Mouse (Mus musculus) hindbrain, postnatal 0 days (tissue): Measurements from ENCODE around the gene Ntng2. TPM values are rescaled to one million over a fixed set of nuclear protein-coding genes. Genes with fewer than 3 reads are reported as not detected.
A peak's percentile ranks its signal among the peaks of the same experiment; 100 is the strongest.

ENCODE experiments used
- ATAC-seq: fragments of 200-750 bp; cut with Nextera tagmentation; 2 replicates; pipeline ENCODE4 v1.8.0; 2017; ENCODE audit warnings: mild to moderate bottlenecking, moderate TSS enrichment, moderate library complexity
- DNase-seq: peaks from one replicate; pipeline ENCODE4 v3.0.0-alpha.2; 2015; ENCODE audit warnings: low spot score
- H3K27ac ChIP-seq: fragments of 300-500 bp; sonication (generic); 2 replicates; pipeline ENCODE4 v1.5.1; 2014; ENCODE audit warnings: mild to moderate bottlenecking
- H3K27me3 ChIP-seq: fragments of 300-500 bp; sonication (generic); 2 replicates; pipeline ENCODE4 v1.6.1; 2014; ENCODE audit warnings: low read length, mixed read lengths; ENCODE audit not compliant: insufficient read depth
- H3K36me3 ChIP-seq: fragments of 300-500 bp; sonication (generic); 2 replicates; pipeline ENCODE4 v1.6.1; 2014; ENCODE audit warnings: low read length, mixed read lengths; ENCODE audit not compliant: insufficient read depth
- H3K4me1 ChIP-seq: fragments of 300-500 bp; sonication (generic); 2 replicates; pipeline ENCODE4 v1.6.1; 2014; ENCODE audit warnings: antibody characterized with exemption, low read length, mixed read lengths; ENCODE audit not compliant: insufficient read depth
- H3K4me2 ChIP-seq: fragments of 300-500 bp; sonication (generic); 2 replicates; pipeline ENCODE4 v1.6.1; 2014; ENCODE audit warnings: low read depth, mild to moderate bottlenecking, low read length, moderate library complexity, mixed read lengths
- H3K4me3 ChIP-seq: fragments of 300-500 bp; sonication (generic); 2 replicates; pipeline ENCODE4 v1.5.1; 2014; ENCODE audit warnings: low read length
- H3K9ac ChIP-seq: fragments of 300-500 bp; sonication (generic); replicated peaks from 2 replicates; pipeline ENCODE4 v1.6.1; 2014; ENCODE audit warnings: mild to moderate bottlenecking, low read length, moderate library complexity, mixed read lengths
- H3K9me3 ChIP-seq: fragments of 300-500 bp; sonication (generic); 2 replicates; pipeline ENCODE4 v1.6.1; 2016; ENCODE audit warnings: low read length, mixed read lengths
- CTCF ChIP-seq: IDR thresholded peaks from 2 replicates; pipeline ENCODE4 v1.5.1; 2016; ENCODE audit warnings: antibody characterized with exemption, control low read depth, low read depth
- WGBS: fragments of 180-500 bp; shearing (Covaris S2); extraction: QIAGEN DNeasy Blood & Tissue Kit; methylation state at CpG from one replicate; pipeline ENCODE4 v1.1.7; 2014; 5-methylcytosine and 5-hydroxymethylcytosine counted together
- polyA plus RNA-seq: library from polyadenylated mRNA; unstranded; fragments of >200 nt; fragmentation: Nextera tagmentation; extraction: Ambion mirVana; gene quantifications from 2 replicates; pipeline ENCODE4 v1.2.1, GENCODE M21; 2015
- total RNA-seq: library from RNA; depleted of rRNA; stranded (reverse); fragments of >200 nt; gene quantifications from 2 replicates; pipeline ENCODE4 v1.2.3, GENCODE M21; 2014

The Ntng2 gene
- total and polyA plus RNA-seq, 2 experiments from 2014 or later, result 4.6 to 34.5 TPM

DNA sequence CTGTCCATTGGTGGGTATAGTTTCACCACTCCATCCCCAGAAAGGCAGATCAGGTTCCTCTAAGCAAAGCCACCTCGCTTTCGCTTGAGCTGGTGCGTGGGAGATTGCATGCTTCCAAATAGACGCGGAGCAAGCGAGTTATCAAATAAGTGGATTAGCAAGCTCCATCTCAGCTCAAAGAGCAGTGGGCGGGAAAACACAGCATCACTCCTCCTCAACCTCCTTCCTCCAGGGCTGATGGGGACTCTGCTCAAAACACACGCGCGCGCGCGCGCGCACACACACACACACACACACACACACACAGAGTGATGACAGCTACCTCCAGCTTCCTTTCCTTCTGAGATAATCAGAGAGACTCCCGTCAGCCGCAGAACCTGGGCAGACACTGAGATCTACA, 13.5 kb downstream of the Ntng2 start:
- no peaks in the 10 kb centered on the region for H3K4me1 ChIP-seq
- TF ChIP-seq CTCF, result no peak
- no peaks in the 10 kb centered on the region for H3K36me3 ChIP-seq
- no peak overlapping the region for H3K27ac ChIP-seq
- no peaks in the 10 kb centered on the region for H3K27me3 ChIP-seq
- 81% methylated on average over 17 of the region's 17 CpGs for WGBS
- H3K9me3 ChIP-seq, result no peaks in the 10 kb centered on the region
- H3K9ac ChIP-seq, result no peak overlapping the region
- DNase-seq, result no peak
- ATAC-seq, result no peak
- no peak overlapping the region for H3K4me2 ChIP-seq
- H3K4me3 ChIP-seq, result no peak overlapping the region

DNA sequence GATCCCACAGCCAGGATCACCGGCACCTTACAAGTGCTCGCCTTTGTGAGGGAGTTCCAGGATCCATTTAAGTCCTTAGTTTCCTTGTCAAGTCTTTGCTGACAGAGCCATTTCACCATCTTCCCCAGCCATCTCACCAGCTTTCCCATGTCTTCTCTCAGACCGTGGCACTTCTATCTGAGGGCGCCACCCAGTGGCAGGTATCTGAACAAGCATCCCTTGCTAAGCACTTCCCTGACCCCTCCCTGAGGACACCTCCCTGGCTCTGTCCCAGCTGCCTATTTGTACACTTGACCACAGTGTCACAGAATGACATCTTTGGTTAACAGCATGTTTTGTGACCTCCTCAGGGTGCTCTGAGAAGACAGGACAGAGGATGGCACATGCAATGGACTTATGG, 15.2 kb downstream of the Ntng2 start:
- Histone ChIP-seq H3K36me3 (no peaks in the 10 kb centered on the region), H3K4me3 (no peak overlapping the region), H3K9ac (no peak overlapping the region), H3K27me3 (no peaks in the 10 kb centered on the region), H3K9me3 (no peaks in the 10 kb centered on the region), H3K4me1 (no peaks in the 10 kb centered on the region), H3K27ac (no peak overlapping the region), H3K4me2 (no peak overlapping the region)
- WGBS, result 33% methylated on average over 4 of the region's 4 CpGs
- DNase-seq (peak; percentile 70), ATAC-seq (no peak)
- TF ChIP-seq CTCF, result peak; percentile 75

GRCm38 (mm10) chr2:29235811-29236210, 17.0 kb downstream of the Ntng2 start:
- ATAC-seq (no peak), DNase-seq (no peak)
- H3K27ac ChIP-seq, result no peak overlapping the region
- 71% methylated on average over 7 of the region's 7 CpGs for WGBS
- H3K27me3 ChIP-seq, result no peaks in the 10 kb centered on the region
- H3K4me3 ChIP-seq, result no peak overlapping the region
- H3K4me1 ChIP-seq, result no peaks in the 10 kb centered on the region
- H3K36me3 ChIP-seq, result no peaks in the 10 kb centered on the region
- no peak overlapping the region for H3K4me2 ChIP-seq
- H3K9ac ChIP-seq, result no peak overlapping the region
- TF ChIP-seq CTCF, result no peak
- H3K9me3 ChIP-seq, result no peaks in the 10 kb centered on the region

GRCm38 (mm10) chr2:29235026-29235425, 17.8 kb downstream of the Ntng2 start:
- peak; percentile 48; the same call in 1 of the 2 replicates for ATAC-seq
- Histone ChIP-seq H3K4me3 (no peak overlapping the region), H3K4me1 (peaks cover 3% of the 10 kb centered on the region), H3K9me3 (no peaks in the 10 kb centered on the region), H3K9ac (no peak overlapping the region), H3K4me2 (no peak overlapping the region), H3K27me3 (no peaks in the 10 kb centered on the region), H3K27ac (no peak overlapping the region), H3K36me3 (no peaks in the 10 kb centered on the region)
- TF ChIP-seq CTCF, result no peak
- peak; percentile 34 for DNase-seq
- 54% methylated on average over 3 of the region's 3 CpGs for WGBS

- H3K9ac ChIP-seq, result no peak overlapping the region
- ATAC-seq, result no peak
- WGBS, result 58% methylated on average over 4 of the region's 4 CpGs
Measured at GRCm38 (mm10) chr2:29234002-29234401, 18.8 kb downstream of the Ntng2 start.

GRCm38 (mm10) chr2:29230191-29230835, 22.5 kb downstream of the Ntng2 start:
- ATAC-seq (peak; percentile 71; the same call in 1 of the 2 replicates), DNase-seq (peak; percentile 56)
- H3K27me3 ChIP-seq, result no peaks in the 10 kb centered on the region
- no peak for TF ChIP-seq CTCF
- H3K36me3 ChIP-seq, result no peaks in the 10 kb centered on the region
- WGBS, result 27% methylated on average over 9 of the region's 9 CpGs
- H3K4me2 ChIP-seq, result no peak overlapping the region
- H3K9me3 ChIP-seq, result no peaks in the 10 kb centered on the region
- H3K4me3 ChIP-seq, result no peak overlapping the region
- peaks cover 4% of the 10 kb centered on the region for H3K4me1 ChIP-seq
- no peak overlapping the region for H3K9ac ChIP-seq
- 0 out of 2 replicates have a peak overlapping the region, but pooled peaks have one; percentile 4 for H3K27ac ChIP-seq

More at GRCm38 (mm10) chr2:29234002-29234401, 18.8 kb downstream of the Ntng2 start:
- TF ChIP-seq CTCF, result no peak
- Histone ChIP-seq H3K4me3 (no peak overlapping the region), H3K27me3 (no peaks in the 10 kb centered on the region), H3K4me1 (peaks cover 4% of the 10 kb centered on the region), H3K9me3 (no peaks in the 10 kb centered on the region), H3K27ac (no peak overlapping the region), H3K36me3 (no peaks in the 10 kb centered on the region), H3K4me2 (no peak overlapping the region)
- no peak for DNase-seq

DNA sequence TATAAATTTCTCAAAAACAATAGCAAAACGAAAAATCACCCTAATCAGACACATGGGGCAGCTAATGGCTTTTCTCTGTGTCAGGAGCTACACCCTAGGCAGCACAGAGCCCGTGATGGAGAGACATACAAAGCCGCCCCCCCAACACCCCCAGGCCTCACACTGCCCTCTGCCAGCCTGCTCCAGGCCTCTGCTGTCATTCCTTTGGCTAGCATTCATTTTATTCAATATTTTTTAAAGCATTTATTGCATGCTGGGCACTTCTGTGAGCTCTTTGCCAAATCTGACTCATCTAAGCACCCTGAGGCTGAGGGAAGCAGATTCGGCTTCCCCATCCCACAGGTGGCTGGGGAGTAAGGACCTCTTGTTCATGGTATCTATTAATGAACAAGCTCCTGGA, 26.1 kb downstream of the Ntng2 start:
- Histone ChIP-seq H3K4me2 (no peak overlapping the region), H3K27me3 (no peaks in the 10 kb centered on the region), H3K4me3 (no peak overlapping the region), H3K4me1 (peaks cover 4% of the 10 kb centered on the region), H3K27ac (no peak overlapping the region), H3K9ac (no peak overlapping the region), H3K9me3 (no peaks in the 10 kb centered on the region), H3K36me3 (no peaks in the 10 kb centered on the region)
- ATAC-seq (no peak), DNase-seq (no peak)
- no peak for TF ChIP-seq CTCF
- 68% methylated on average over 4 of the region's 4 CpGs for WGBS
